8 mouse cellular contexts compared by ENCODE assay signal in genomic region chr5:101935893-101936292, GRCm38 (mm10).
DNase-seq lines count a peak whose midpoint lies in the region; ATAC-seq lines count a peak whose summit lies in the region.

No protein-coding gene starts in this region.

- peak; percentile 53 for DNase-seq in adrenal gland, adult 2 months
- peak; percentile 62 for DNase-seq in embryonic facial prominence, embryonic 10.5 days (ENCODE audit: low spot score)
- peak; percentile 61 to 70 for DNase-seq in heart, postnatal 10 days
- DNase-seq in kidney, postnatal 25 days, result peak; percentile 75 to 87
- peak; percentile 46 for DNase-seq in neural tube, embryonic 10.5 days (ENCODE audit: extremely low spot score, low spot score)
- DNase-seq in cerebellum, postnatal 4 days (ENCODE audit: low spot score in 2 of 2), result no peak
- DNase-seq in layer of hippocampus, postnatal 14 days (ENCODE audit: low spot score in 2 of 2), result no peak

- no peaks in the 10 kb centered on the region for H3K27me3 ChIP-seq in embryonic facial prominence, embryonic 10.5 days (replicated peaks; ENCODE audit: low read depth, poor library complexity, severe bottlenecking)

- WGBS in embryonic facial prominence, embryonic 10.5 days, result 48% methylated on average over 16 of the region's 16 CpGs

- H3K36me3 ChIP-seq in embryonic facial prominence, embryonic 10.5 days (replicated peaks), result peaks cover 90% of the 10 kb centered on the region

- peak overlapping the region; percentile 30; the same call in 1 of the 2 replicates for H3K27ac ChIP-seq in embryonic facial prominence, embryonic 10.5 days (replicated peaks)

- H3K4me3 ChIP-seq in embryonic facial prominence, embryonic 10.5 days, result no peak overlapping the region

- H3K9me3 ChIP-seq in embryonic facial prominence, embryonic 10.5 days, result no peaks in the 10 kb centered on the region

- peaks cover 15% of the 10 kb centered on the region for H3K4me1 ChIP-seq in embryonic facial prominence, embryonic 10.5 days

- no peak for ATAC-seq in monocyte, adult 5-6 weeks (replicated peaks; ENCODE audit: insufficient number of reproducible peaks, low FRiP score, low TSS enrichment, poor library complexity, severe bottlenecking)

- intact Hi-C loops in heart, postnatal 10 days (cut with DNase I), result loop anchor here (2.0 kb wide), 1 partner anchor 135 kb away; no protein-coding TSS in a partner anchor

Comparison
In these comparisons a context has a peak if more than half of its experiments do, and no peak if none do; other contexts are left out.
1. DNase-seq: peak in adrenal gland, adult 2 months (single experiment), embryonic facial prominence, embryonic 10.5 days (single experiment), heart, postnatal 10 days (2 of 2), kidney, postnatal 25 days (2 of 2) and neural tube, embryonic 10.5 days (single experiment); none in cerebellum, postnatal 4 days (0 of 2) and layer of hippocampus, postnatal 14 days (0 of 2).